Mouse (Mus musculus) induced T-regulatory cell, adult 2 months (primary cell): ENCODE data around the gene Gpr87.
A peak's percentile ranks its signal among the peaks of the same experiment; 100 is the strongest.

ENCODE experiments used
- DNase-seq: peaks from one replicate; pipeline ENCODE4 v3.0.0-alpha.2; 2012; ENCODE audit warnings: low read depth

The Gpr87 gene

GRCm38 (mm10) chr3:59194938-59195337 is at the start of gene Gpr87:
Gpr87 (minus strand) TSS chr3:59195104.
- DNase-seq: no peak

GRCm38 (mm10) chr3:59243384-59243783 is 48.5 kb upstream of the Gpr87 start:
- no peak for DNase-seq

GRCm38 (mm10) chr3:59234878-59235277 is 40.0 kb upstream of the Gpr87 start:
- DNase-seq: peak; percentile 32

DNA sequence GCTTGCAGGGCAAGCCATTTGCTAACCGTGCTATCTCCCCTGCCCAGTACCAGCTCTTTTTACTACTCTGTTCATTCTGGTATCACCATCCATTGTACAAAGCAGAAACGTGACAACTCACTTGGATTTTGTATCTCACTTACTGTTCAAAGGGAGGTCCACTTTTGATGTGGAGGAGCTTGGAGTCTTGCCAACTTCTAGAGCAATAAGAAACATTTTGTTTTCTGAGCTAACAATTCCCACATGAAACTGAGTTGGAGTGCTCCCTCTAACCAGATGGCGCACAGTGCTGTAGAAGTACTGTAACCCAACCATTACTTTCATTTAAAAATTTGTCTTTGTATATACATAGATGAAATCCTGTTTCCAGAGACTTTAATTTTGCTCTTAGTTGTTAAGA is 36.0 kb upstream of the Gpr87 start:
- no peak for DNase-seq

DNA sequence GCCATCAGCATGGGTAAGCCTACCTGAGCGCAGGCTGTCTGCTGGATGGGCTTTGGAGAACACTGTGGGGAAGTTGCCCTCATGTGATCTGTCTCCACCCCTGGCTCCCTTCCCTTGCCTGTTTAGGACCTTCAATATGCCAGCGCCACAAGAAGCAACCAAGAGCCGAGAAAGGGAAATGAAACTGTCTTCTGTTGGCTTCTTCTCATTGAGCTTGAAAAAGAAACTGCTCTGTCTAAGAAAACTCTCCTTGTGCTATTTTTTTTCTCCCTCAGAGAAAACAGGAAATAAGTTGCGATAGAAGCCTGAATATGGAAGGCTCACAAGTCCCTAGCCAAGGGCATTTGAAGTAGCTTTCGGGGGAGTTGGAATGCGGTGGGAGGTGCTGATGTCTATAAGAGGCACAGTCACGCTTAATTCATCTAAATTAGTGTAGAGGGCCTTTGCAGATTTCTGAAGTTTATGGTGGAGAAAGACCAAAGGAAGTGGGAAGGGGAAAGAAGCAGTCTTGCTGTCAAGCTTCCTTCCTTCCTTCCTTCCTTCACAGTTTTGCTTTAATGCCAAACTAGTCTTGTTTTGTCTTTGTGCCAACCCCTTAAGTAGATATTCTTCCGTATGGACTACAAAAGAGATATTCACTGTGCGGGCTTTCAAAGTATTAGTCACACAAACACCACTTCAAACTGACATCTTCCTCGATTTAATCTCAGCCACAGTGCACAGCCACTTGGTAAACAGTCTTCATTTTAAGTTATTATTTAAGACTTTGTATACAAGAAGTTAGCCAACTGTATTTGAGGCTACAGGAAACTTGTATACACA is 34.0 kb upstream of the Gpr87 start:
- DNase-seq: peak; percentile 56

GRCm38 (mm10) chr3:59227696-59228095 is 32.8 kb upstream of the Gpr87 start:
- DNase-seq: no peak

DNA sequence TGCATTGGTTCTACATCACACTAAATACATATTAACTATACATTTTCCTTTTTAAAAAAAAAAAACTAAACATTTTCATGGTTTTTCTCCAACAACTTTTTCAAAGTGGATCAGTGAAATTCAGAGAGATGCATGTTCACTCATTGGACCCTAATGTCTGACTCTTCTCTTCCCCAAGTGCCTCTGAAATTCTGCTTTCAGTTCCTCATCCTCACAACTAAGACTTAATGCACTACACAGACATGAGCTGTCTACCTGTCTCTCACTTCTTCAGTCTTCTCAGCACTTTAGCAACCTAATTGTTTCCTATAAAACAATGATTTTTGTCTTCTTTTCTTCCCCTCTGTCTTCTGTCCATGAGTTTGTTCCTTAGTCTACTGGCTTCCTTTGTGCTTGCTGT is 30.5 kb upstream of the Gpr87 start:
- no peak for DNase-seq

- DNase-seq: no peak
Observed at GRCm38 (mm10) chr3:59222303-59222702, 27.4 kb upstream of the Gpr87 start.

- no peak for DNase-seq
Observed at GRCm38 (mm10) chr3:59219326-59219725, 24.4 kb upstream of the Gpr87 start.

- no peak for DNase-seq
Observed at GRCm38 (mm10) chr3:59217211-59217610, 22.3 kb upstream of the Gpr87 start.

DNA sequence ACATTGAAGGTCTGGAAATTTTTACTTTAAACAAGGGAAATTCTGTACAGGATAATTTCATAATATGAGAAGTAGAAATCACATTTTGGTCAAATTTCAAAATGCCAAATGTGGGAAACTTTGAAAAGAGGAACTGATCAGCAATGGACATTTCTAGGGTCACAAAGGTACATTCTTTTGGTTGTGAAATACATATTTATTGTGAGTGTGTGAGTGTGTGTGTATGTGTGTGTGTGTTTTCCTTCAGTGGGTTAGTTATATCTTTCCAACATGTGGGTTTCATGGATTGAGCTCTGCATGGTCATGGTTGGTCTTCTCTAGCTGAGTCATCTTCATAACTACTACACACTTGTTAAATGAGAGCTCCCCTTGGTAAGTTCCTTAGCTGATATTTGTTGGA is 17.5 kb upstream of the Gpr87 start:
- DNase-seq: no peak

GRCm38 (mm10) chr3:59211784-59212183 is 16.9 kb upstream of the Gpr87 start:
- DNase-seq: no peak

DNA sequence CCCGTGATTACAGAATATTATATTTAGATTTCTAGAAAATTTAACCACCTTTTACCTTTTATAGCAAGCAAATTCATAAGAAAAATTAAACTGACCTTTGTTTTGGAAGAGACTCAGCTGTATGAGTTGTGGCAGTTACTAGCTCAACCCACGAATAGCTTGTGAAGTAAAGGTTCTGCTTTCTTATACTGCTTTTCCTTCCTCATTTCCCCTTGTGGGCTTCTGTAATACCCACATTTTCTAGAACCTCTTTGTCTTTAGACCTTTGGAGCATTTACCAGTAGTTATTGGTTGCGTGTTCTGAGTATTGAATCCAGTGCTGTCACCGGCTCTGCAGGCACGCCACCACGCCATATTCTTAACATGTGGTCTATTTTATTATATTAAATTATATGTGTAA is 15.8 kb upstream of the Gpr87 start, which contains the start of gene P2ry13:
Gene P2ry13 (minus strand): TSS at position 156 of the 400 bp plus-strand sequence.
- DNase-seq: no peak

- DNase-seq: no peak
Observed at GRCm38 (mm10) chr3:59210089-59210488, 15.2 kb upstream of the Gpr87 start.

DNA sequence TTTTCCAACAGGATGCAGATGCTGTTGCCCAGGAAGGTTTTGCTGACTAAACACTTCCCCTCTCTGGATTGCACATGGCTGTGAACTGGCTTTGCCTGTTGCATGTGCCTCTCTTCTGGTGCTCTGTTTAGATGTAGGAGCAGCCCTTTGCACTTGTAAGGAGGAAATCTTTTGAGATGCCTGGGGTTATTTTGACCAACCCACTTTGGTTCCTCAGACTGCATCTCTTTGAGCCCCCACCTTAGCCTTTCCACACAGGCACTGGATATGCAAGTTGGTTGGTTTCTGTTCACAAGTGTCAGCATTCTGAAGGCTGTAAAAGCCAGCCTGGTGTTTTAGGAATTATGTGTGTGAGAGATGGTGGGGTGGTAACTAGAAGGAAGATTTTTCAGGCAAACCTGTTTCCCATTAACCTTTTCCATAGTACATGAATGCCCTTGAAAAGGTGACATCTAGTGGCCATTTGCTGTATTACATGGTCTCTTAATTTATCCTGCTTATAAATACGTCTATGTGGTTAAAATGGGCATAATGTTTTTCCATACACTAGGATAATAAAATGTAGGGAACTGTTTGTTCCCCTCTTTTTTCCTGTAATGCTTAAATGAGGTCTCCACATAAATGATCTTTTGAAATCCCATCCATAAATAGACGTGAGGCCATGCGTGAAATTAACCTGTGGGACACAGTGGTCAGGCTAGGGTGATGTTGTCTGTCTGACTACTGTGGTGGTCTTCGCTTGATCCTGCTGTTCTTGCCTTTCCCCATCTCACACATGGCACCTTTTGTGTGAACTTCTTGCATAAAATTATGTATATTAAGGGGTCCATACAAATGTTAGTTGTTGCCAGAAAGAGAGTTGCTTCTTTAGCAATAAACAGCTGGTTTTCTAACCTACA is 14.0 kb upstream of the Gpr87 start:
- peak; percentile 85 for DNase-seq

DNA sequence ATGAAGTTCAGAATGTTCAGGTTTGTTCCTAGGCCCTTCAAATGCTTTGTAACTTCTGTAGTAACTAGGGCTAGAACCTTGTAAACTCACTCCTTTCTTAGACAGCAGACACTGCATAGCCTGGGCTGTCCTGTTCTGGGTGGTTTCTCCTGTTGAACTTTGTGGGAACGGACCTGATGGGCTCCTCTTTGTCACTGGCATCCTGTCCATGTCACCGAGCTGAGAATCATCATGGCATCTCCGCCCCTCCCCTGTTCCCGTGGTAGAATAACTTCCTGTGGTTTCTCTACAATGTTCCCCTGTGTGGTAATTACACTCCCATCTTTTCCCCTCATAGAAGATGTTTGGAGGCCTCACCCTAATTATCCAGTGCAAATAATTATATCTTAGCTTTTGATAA is 11.0 kb upstream of the Gpr87 start:
- DNase-seq: peak; percentile 53

GRCm38 (mm10) chr3:59204719-59205503 is 10.0 kb upstream of the Gpr87 start:
- DNase-seq: peak; percentile 27

DNA sequence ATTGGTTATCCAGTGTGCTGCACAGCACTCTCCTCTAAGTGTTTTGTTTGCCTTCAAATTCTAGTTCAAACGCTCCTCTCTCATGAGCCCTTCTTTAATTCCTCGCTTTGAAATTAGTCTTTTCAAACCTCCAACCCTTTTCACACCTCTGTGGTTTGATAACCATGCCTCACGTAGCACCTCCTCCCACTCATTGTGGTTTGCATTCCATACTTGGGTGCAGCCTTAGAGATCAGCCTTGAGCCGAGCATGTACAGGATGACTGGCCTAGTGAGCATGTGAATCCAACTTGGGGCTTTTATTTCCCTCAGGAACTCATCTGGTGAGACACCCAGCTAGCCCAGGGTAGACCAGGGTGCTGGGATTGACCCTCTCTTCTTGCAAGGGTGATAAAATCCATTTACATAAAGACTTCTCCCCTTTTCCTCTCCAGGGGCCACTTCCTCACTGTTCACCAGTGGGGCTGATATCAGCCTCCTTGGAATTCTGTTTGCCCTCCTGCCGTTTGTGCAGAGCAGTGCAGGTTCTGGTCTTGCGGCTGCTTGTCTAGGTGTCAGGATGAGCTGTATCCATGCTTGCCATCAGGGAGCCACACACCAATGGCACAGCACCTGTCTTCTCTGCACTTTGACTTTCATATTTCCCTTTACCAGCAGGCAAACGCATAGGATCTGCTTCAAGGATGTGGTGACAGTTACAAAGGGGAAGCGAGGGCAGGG is 9.1 kb upstream of the Gpr87 start:
- peak; percentile 67 for DNase-seq

DNA sequence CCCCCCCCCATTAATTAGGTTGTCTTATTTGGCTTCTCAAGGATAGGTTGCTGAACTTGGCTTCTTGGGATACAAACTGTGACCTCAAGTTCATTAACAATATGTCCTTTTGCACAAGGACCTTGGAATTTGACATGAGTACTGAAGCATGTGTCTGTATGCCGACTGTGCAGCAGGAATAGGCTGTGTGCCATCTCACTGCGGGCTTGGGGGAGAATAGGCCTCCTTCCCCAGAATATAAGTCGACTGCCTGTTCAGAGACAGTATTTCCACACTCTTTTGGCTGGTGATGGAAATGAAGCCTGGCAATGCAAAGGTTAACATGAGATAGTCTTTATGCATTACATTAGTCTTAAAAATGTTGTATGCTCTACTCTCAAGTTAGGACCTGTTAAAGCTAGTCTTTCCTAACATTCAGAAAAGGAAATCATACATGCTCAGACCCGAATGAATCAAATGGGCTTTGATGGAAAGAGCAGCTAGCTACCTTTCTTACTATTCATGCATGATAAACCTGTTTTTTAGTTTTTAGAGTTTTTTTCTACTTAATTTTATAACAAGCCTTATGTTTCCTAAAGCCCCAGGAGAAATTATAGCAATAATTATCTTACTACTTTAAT is 2.5 kb upstream of the Gpr87 start:
- DNase-seq: no peak

DNA sequence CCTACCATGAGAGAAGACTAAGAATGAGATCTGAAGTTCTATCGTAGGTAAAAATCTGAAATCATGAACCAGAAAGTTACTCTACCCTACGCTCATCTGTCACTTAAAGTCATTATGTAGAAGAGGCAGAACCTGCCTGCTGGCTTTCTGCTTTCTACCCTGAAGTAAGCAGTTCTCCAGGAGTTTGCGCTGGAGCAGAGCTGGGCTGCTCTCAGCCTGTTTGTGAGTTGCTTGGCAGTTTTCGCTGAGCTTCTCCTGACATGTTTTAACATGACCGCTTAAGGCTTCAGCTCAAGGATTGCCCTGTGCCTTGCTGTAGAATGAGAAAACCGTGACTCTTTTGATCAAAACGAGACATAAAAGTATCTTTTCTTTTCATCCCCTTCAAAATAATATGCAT is 805 bp downstream of the Gpr87 start:
- DNase-seq: no peak

GRCm38 (mm10) chr3:59191674-59192073 is 3.2 kb downstream of the Gpr87 start:
- DNase-seq: no peak
